Mouse (Mus musculus) C2C12 (cell line): ENCODE data around the gene Rp2.

Experiments used
- CTCF ChIP-seq: IDR thresholded peaks from one replicate; pipeline ENCODE4 v1.5.1; 2011; ENCODE audit not compliant: control insufficient read depth, insufficient read depth, insufficient read length
- MAX ChIP-seq: IDR thresholded peaks from one replicate; pipeline ENCODE4 v1.6.1; 2011; ENCODE audit warnings: mild to moderate bottlenecking, control low read depth
- USF1 ChIP-seq: IDR thresholded peaks from one replicate; pipeline ENCODE4 v1.6.1; 2011; ENCODE audit warnings: low read depth, mild to moderate bottlenecking, control low read depth, moderate library complexity

DNA sequence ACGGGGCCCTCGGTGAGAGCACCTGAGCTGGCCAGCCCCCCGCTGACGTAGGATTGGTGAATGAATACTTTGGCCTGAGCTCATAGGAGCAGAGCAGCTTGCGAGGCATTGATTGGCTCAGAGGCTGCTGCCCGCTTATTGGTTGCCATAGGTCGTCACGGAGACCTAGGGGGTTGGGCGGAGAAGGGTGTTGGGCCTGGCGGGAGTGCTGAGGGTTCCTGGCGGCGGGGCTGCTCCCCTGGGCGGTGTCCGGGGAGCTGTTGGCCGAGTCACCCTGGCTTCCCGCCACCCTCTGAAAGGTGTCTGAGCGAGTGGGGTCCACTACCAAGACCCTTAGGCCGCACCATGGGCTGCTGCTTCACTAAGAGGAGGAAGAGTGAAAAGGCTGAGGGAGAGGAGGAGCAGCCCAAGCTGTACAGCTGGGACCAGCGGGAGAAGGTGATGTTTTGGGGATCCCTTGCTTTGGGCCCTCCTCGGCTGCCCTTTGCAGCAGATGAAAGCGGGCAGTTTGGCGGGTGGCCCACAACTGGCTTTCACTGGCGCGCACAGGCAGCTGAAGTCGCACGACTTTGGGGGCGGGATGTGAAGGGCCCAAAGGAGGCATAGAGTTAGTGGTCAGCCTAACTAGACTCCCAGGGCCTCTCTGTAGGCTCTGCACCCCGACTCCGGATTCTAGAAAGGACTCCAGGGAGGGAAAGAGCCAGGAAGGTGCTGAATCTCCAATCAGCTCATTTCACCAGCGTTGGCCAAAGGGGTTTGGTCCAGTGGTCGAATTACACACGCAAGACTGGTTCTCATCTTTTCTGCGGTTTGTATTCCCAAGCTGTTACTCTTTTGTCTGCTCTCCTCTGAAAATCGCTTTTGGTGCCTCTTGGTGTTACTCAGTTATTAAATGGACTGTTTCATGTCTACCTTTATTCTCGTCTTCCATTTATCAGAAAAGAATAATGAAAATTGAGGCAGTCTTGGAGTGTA, at the start of gene Rp2:
- TF ChIP-seq CTCF = no peak
- TF ChIP-seq USF1 = no peak
- no peak for TF ChIP-seq MAX
